Mouse (Mus musculus) liver, embryonic 15.5 days (tissue): ENCODE measurements around the gene Nefh. TPM values are rescaled to one million over a fixed set of nuclear protein-coding genes. Genes with fewer than 3 reads are reported as not detected.
A peak's percentile ranks its signal among the peaks of the same experiment; 100 is the strongest.

Source experiments
- ATAC-seq: fragments of 200-750 bp; cut with Nextera tagmentation; 2 replicates; pipeline ENCODE4 v1.8.0; 2017; ENCODE audit warnings: moderate number of reproducible peaks, mild to moderate bottlenecking, moderate library complexity; ENCODE audit not compliant: insufficient read depth
- H3K27ac ChIP-seq: fragments of 300-500 bp; sonication (generic); replicated peaks from 2 replicates; pipeline ENCODE4 v1.5.1; 2015; ENCODE audit warnings: mild to moderate bottlenecking, inconsistent platforms
- H3K27me3 ChIP-seq: fragments of 300-500 bp; sonication (generic); 2 replicates; pipeline ENCODE4 v1.6.1; 2015; ENCODE audit warnings: mild to moderate bottlenecking, inconsistent platforms
- H3K36me3 ChIP-seq: fragments of 300-500 bp; sonication (generic); replicated peaks from 2 replicates; pipeline ENCODE4 v1.6.1; 2015; ENCODE audit warnings: moderate library complexity, mild to moderate bottlenecking, inconsistent platforms
- H3K4me1 ChIP-seq: fragments of 300-500 bp; sonication (generic); replicated peaks from 2 replicates; pipeline ENCODE4 v1.6.1; 2015; ENCODE audit warnings: inconsistent platforms
- H3K4me2 ChIP-seq: fragments of 300-500 bp; sonication (generic); 2 replicates; pipeline ENCODE4 v1.6.1; 2015; ENCODE audit warnings: moderate library complexity, mild to moderate bottlenecking, inconsistent platforms
- H3K4me3 ChIP-seq: fragments of 300-500 bp; sonication (generic); replicated peaks from 2 replicates; pipeline ENCODE4 v1.5.1; 2015; ENCODE audit warnings: mild to moderate bottlenecking, inconsistent platforms
- H3K9ac ChIP-seq: fragments of 300-500 bp; sonication (generic); 2 replicates; pipeline ENCODE4 v1.6.1; 2015; ENCODE audit warnings: moderate library complexity, mild to moderate bottlenecking, inconsistent platforms
- H3K9me3 ChIP-seq: fragments of 300-500 bp; sonication (generic); replicated peaks from 2 replicates; pipeline ENCODE4 v1.6.1; 2016; ENCODE audit warnings: inconsistent platforms
- WGBS: fragments of 180-500 bp; shearing (Covaris S2); methylation state at CpG from one replicate; pipeline ENCODE4 v1.1.7; 2015; ENCODE audit warnings: mixed read lengths; ENCODE audit not compliant: insufficient replicate concordance; 5-methylcytosine and 5-hydroxymethylcytosine counted together
- polyA plus RNA-seq: library from polyadenylated mRNA; unstranded; fragments of >200 nt; fragmentation: Nextera tagmentation; extraction: Ambion mirVana; gene quantifications from 2 replicates; pipeline ENCODE4 v1.2.1, GENCODE M21; 2015

The Nefh gene
- polyA plus RNA-seq, 1 experiment from 2014 or later, result 0.07 TPM

DNA sequence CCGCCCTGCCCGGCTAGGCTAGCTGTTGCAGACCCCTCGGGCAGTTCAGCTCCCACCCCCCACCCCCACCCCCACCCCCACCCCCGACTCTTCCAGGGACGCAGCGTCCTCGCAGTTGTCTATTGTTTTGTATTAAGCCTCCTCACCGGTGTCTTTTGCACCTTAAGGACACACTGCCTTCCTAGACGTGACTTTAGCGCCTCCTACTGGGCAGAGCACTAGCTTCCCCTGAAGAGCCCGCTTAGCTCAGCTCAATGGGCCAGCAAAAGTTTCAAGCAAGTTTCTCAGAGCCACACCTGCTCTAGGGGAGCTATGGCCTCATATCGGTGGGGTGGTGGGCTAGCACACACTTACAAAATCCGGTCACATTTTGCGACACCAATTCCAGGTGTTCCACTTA is 27.8 kb upstream of the Nefh start:
- no peak for ATAC-seq
- Histone ChIP-seq H3K9ac (no peak overlapping the region), H3K4me2 (peak overlapping the region; percentile 41), H3K9me3 (no peaks in the 10 kb centered on the region), H3K36me3 (no peaks in the 10 kb centered on the region), H3K27me3 (peaks cover 10% of the 10 kb centered on the region; the same call in 1 of the 2 replicates), H3K27ac (no peak overlapping the region), H3K4me3 (no peak overlapping the region), H3K4me1 (peaks cover 22% of the 10 kb centered on the region)
- 7% methylated on average over 14 of the region's 14 CpGs for WGBS

DNA sequence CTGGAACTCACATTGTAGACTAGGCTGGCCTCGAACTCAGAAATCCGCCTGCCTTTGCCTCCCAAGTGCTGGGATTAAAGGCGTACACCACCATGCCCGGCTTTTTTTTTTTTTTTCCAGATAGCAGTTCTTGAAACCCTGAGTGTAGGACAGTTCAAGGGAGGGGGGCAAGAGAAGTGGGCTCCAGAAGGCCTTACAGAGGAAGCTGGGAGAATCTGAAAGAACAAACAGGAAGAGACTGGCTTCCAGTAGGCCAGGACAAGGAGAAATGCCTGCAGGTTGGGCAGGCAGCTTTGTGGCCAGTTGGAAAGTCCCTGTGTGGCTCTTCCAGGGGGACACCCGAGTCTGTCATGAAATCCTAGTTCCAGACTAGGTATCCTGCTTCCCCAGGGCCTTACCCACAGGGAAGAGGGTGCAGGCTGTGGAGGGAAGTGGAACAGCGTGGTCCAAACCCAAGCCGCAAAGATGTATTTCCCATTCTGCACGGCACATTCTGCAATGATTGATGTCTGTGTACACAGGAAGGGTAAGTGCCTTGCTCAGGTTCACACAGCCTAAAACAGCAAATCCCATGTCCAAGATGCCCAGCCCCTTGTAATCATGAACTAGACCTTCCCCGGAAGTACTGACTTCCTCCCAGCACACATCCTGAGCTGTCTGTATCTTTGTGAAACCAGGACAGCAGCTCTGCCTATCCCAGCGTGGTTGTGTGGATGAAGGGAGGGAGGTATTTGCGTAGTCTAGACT is 26.7 kb upstream of the Nefh start:
- Histone ChIP-seq H3K4me3 (no peak overlapping the region), H3K36me3 (no peaks in the 10 kb centered on the region), H3K27ac (peak overlapping the region; percentile 39; the same call in 1 of the 2 replicates), H3K4me1 (peaks cover 22% of the 10 kb centered on the region), H3K9me3 (no peaks in the 10 kb centered on the region), H3K4me2 (no peak overlapping the region), H3K9ac (no peak overlapping the region), H3K27me3 (peaks cover 10% of the 10 kb centered on the region; the same call in 1 of the 2 replicates)
- peak; percentile 48 for ATAC-seq
- WGBS, result 28% methylated on average over 11 of the region's 11 CpGs

DNA sequence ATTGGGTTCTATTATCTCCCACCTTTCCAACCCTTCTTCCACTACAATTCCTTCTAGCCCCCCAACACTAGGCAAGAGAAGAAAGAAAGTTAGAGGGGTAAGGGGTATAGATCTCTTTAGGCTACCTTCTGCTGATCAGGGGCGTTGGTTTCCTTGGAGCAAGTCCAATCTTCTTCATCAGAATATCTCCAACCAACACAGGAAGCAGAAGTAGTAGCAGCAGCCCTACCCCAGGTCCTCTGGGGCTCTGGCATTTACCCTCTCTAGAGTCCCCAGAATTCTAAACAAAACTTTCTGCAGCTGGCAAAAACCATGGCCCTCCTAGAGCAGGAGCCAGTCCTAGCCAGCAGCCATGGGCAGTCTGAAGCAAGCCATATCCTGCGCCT is 26.0 kb upstream of the Nefh start:
- Histone ChIP-seq H3K4me1 (peaks cover 22% of the 10 kb centered on the region), H3K27me3 (peaks cover 10% of the 10 kb centered on the region; the same call in 1 of the 2 replicates), H3K36me3 (no peaks in the 10 kb centered on the region), H3K9me3 (no peaks in the 10 kb centered on the region), H3K27ac (peak overlapping the region; percentile 54), H3K4me3 (no peak overlapping the region), H3K9ac (no peak overlapping the region), H3K4me2 (no peak overlapping the region)
- peak; percentile 26; the same call in 1 of the 2 replicates for ATAC-seq
- 46% methylated on average over 2 of the region's 2 CpGs for WGBS

DNA sequence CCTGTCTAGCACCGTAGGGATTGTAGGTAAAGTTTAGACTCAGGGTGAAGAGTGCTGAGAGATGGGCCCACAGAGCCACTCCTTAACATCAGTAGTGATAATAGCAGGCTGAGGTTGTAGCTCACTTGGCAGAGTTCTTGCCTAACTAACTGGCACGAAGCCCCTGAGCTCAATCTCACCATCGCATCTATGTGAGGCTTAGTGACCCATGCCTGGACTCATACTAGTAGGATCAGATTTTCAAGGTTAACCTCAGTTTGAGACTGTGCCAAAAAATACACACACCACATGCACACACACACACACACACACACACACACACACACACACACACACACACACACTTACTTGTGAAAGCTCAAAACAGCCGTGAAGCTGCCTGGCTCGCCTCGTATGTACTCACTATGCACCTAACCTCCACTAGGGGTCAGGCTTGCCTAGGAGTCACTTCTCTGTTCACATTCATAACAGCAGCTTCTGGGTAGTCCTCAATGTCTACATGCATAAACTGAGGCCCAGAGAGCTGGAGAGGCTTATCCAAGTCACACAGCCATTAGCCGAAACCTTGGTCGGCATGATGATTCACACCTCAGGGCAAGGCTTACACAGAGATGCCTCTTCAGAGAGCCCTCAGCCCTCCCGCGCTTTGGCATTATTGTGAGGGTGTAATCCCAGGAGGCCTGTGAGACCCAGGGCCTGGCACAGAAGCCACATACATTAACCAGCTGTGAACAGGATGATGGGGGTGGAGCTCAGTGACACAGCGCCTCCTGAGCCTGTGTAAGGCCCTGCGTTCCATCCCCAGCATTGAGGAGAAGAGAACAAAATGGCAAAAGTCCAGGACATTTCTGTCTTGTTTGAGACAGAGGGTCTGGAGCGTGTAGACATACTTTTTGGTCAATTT is 25.4 kb upstream of the Nefh start:
- ATAC-seq, result peak; percentile 63
- no peak overlapping the region for H3K4me2 ChIP-seq
- H3K4me1 ChIP-seq, result peaks cover 29% of the 10 kb centered on the region
- H3K36me3 ChIP-seq, result no peaks in the 10 kb centered on the region
- peak overlapping the region; percentile 54 for H3K27ac ChIP-seq
- H3K9ac ChIP-seq, result no peak overlapping the region
- H3K4me3 ChIP-seq, result no peak overlapping the region
- no peaks in the 10 kb centered on the region for H3K9me3 ChIP-seq
- peaks cover 10% of the 10 kb centered on the region; the same call in 1 of the 2 replicates for H3K27me3 ChIP-seq
- 44% methylated on average over 13 of the region's 13 CpGs for WGBS

DNA sequence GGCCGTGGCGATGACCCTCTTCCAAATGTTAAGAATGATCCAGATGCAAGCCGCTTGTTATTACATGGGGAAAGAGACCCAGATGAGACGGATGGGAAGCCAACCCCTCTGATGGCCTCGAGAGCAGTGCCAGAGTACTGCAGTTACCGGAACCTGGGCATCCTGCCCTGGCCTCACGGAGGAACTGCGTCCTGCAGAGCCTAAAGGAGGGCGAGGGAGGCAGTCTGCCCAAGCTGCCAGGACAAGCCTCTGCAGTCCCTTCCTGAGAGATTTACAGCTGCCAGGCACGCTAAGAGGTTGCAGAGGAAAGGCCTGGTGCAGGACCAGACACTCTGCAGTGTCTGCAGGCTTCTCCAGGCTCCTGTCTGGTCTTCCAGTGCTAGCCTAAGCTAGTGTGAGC is 20.5 kb upstream of the Nefh start:
- Histone ChIP-seq H3K9ac (no peak overlapping the region), H3K9me3 (no peaks in the 10 kb centered on the region), H3K4me2 (no peak overlapping the region), H3K27ac (no peak overlapping the region), H3K4me1 (peaks cover 32% of the 10 kb centered on the region), H3K36me3 (no peaks in the 10 kb centered on the region), H3K27me3 (no peaks in the 10 kb centered on the region), H3K4me3 (no peak overlapping the region)
- ATAC-seq, result no peak
- 37% methylated on average over 10 of the region's 10 CpGs for WGBS

DNA sequence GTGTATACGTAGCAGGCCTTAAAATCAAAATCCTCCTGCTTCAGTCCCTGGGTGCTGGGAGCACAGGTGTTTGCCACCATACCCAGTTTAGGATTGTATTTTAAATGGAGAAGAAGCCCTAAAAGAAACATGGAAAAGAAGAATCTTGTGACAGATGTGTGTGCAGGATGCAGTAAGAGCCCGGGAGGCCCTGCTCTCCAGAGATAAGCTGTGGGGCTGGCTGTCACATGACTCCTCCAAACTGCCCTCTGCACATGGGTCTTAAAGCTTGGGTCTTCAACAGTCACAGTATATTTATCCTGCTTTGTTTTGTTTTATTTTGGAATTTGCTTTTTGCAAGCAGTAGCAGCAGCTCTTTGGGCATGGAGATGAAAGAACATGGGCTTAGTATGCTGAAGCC is 19.7 kb upstream of the Nefh start:
- Histone ChIP-seq H3K4me1 (peaks cover 31% of the 10 kb centered on the region), H3K4me3 (no peak overlapping the region), H3K9me3 (no peaks in the 10 kb centered on the region), H3K36me3 (no peaks in the 10 kb centered on the region), H3K27me3 (no peaks in the 10 kb centered on the region), H3K27ac (peak overlapping the region; percentile 42), H3K9ac (no peak overlapping the region), H3K4me2 (peak overlapping the region; percentile 35)
- WGBS, result 14% methylated on average over 2 of the region's 2 CpGs
- peak; percentile 64; the same call in 1 of the 2 replicates for ATAC-seq

DNA sequence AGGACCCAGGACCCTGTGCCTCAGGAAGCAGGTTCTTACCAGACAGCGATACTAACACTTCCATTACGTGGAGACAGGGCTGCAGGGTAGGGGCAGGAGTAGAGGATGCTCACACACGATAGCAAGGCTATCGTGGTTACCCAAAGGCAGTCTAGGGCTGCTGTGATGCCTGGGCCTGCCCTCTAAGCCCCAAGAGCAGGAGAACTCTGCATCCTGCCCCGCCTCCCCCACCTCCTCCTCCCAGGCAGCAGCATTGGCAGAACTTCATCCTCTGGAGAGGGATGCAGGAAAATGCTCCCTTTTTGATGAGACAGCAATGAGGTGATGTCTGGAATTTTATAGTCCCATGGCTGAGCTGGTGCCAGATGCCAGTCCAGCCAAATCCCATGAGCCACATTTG is 19.0 kb upstream of the Nefh start:
- H3K27ac ChIP-seq, result peak overlapping the region; percentile 42
- 21% methylated on average over 5 of the region's 5 CpGs for WGBS
- H3K9ac ChIP-seq, result no peak overlapping the region; the same call in 1 of the 2 replicates
- peaks cover 31% of the 10 kb centered on the region for H3K4me1 ChIP-seq
- no peak overlapping the region for H3K4me3 ChIP-seq
- peak; percentile 90 for ATAC-seq
- no peaks in the 10 kb centered on the region for H3K36me3 ChIP-seq
- no peaks in the 10 kb centered on the region for H3K9me3 ChIP-seq
- H3K27me3 ChIP-seq, result no peaks in the 10 kb centered on the region
- peak overlapping the region; percentile 35 for H3K4me2 ChIP-seq

DNA sequence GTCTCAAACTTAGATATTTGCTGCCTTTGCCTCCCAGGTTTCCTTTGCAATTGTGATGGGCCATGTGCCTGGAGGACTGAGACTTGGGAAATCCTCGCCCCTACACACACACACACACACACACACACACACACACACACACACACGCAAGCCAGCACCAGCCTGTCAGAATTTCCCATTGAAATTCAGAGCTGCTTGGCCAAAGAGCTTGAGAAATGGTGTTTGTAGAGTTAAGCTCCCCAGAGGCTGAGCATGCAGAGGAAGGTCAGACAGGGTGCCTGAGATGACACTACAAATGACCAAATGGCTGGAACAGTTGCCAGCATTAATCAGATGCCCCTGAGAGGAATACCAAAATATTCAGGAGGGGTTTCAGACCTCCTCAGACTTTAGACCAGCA is 18.5 kb upstream of the Nefh start:
- H3K4me2 ChIP-seq, result no peak overlapping the region
- WGBS, result 50% methylated on average over 2 of the region's 2 CpGs
- H3K27ac ChIP-seq, result peak overlapping the region; percentile 26; the same call in 1 of the 2 replicates

DNA sequence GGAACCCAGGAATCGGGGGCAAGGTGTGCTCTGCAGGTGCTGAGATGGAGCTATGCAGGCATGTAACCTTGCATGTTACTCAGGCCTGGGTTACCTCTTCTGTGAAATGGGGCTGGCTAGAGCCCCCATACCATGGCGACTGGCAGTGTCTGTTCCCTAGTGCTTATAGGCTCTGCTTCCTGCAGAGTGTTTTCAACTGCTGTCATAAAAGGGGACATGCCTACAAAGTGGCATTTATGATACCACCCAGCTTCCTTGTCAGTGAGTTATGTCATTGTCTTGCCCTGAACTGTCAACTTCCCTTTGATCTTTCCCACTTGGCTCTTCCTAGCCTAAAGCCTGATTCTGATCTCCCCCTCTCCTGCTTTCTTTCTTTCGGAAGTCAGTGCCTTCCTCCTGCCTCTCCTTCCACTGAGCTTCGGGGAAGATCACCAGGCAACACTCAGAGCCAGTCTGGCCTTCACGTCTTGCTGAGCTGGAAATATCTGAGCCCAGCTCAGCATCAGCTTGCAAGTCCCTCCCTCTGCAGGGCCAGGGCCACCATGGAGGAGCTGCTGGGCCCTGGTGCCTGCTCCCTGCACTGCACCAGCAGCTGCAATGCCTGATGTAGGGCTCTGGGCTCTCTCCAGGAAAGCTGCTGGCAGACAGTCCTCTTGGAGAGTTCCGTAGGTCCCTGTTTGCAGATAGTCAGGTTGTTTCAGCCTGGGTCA is 15.4 kb upstream of the Nefh start:
- H3K36me3 ChIP-seq, result no peaks in the 10 kb centered on the region
- no peaks in the 10 kb centered on the region for H3K9me3 ChIP-seq
- 37% methylated on average over 6 of the region's 6 CpGs for WGBS
- H3K4me1 ChIP-seq, result peaks cover 25% of the 10 kb centered on the region
- H3K4me3 ChIP-seq, result no peak overlapping the region
- H3K27me3 ChIP-seq, result no peaks in the 10 kb centered on the region
- no peak overlapping the region for H3K4me2 ChIP-seq
- H3K27ac ChIP-seq, result no peak overlapping the region
- ATAC-seq, result no peak
- no peak overlapping the region for H3K9ac ChIP-seq

More for the DNA sequence above, 18.5 kb upstream of the Nefh start:
- Histone ChIP-seq H3K27me3 (no peaks in the 10 kb centered on the region), H3K36me3 (no peaks in the 10 kb centered on the region), H3K9me3 (no peaks in the 10 kb centered on the region), H3K4me3 (no peak overlapping the region), H3K9ac (no peak overlapping the region; the same call in 1 of the 2 replicates), H3K4me1 (peaks cover 31% of the 10 kb centered on the region)
- no peak for ATAC-seq

DNA sequence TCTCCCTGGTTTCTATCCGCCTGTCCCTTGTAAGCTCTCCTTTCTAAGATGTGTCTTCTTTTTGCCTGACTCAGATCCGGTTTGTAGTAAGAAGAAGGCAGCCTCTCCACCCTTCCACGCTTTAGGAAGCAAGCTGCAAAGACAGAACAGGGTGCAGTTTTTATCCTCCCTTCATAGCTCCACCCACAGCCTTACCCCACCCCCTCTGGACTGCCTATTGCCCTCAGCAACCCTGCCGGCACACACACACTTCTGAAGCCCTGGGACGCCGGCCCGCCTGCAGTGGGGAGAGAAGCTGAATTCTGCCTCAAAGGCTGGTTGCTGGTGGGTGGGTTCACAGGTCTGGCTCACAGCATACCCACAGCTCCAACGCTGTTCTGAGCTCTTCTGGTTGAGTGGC is 6.1 kb upstream of the Nefh start:
- Histone ChIP-seq H3K36me3 (no peaks in the 10 kb centered on the region), H3K9ac (no peak overlapping the region), H3K4me3 (no peak overlapping the region), H3K4me2 (no peak overlapping the region), H3K9me3 (no peaks in the 10 kb centered on the region), H3K27ac (no peak overlapping the region), H3K4me1 (peaks cover 8% of the 10 kb centered on the region; the same call in 1 of the 2 replicates), H3K27me3 (peaks cover 89% of the 10 kb centered on the region)
- ATAC-seq, result no peak
- WGBS, result 3% methylated on average over 8 of the region's 8 CpGs
